Mouse (Mus musculus): ENCODE measurements around the gene Sec14l1.

GRCm38 (mm10) chr11:117091845-117092244 is 23.1 kb upstream of the Sec14l1 start:
- TF ChIP-seq CTCF (IDR thresholded peaks at IDR 0.05; ENCODE audit: low read depth, low read length) (no peak), POLR2AphosphoS5 (IDR thresholded peaks at IDR 0.05; ENCODE audit: insufficient replicate concordance, low read depth, low read length) (no peak), GATA1 (IDR thresholded peaks at IDR 0.05; ENCODE audit: borderline replicate concordance, low read length) (no peak), TAL1 (conservative IDR thresholded peaks at IDR 0.05; ENCODE audit: low read depth, low read length) (no peak)
